Mouse (Mus musculus): ENCODE data around the gene Vps41. TPM values are rescaled to one million over a fixed set of nuclear protein-coding genes. Genes with fewer than 3 reads are reported as not detected.

Vps41 gene
- polyA plus RNA-seq, 1 experiment, result not detected

DNA sequence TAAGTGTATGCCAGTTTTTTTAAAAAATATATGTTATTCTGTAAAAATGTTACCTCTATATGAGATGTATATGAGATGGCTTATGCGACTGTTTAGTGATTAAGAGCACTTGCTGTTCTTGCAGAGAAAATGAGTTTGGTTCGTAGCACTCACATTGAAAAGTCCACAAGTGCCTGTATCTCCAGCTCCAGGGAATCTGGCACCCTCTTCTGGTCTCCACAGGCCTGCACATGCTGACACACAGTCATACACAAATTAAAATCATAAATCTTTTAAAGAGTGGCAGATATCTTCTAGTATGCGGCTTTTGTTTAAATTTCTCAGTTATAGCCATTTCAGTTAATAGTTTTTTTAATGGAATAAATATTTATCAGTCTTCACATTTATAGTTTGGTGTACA, 40.9 kb downstream of the Vps41 start:
- Histone ChIP-seq H3K4me1 (ENCODE audit: control insufficient read depth, insufficient read depth, low read length) (no peaks in the 10 kb centered on the region), H3K4me3 (ENCODE audit: insufficient read depth, low read depth, low read length) (no peak overlapping the region), H3K27ac (ENCODE audit: insufficient read depth, low read depth, low read length) (no peak overlapping the region)
- 91% methylated on average over 3 of the region's 3 CpGs for WGBS
- TF ChIP-seq POLR2A (IDR thresholded peaks at IDR 0.05; ENCODE audit: insufficient read depth, low read depth, low read length), result no peak
- no peak for TF ChIP-seq CTCF (IDR thresholded peaks at IDR 0.05; ENCODE audit: insufficient read depth, low read depth, low read length)

DNA sequence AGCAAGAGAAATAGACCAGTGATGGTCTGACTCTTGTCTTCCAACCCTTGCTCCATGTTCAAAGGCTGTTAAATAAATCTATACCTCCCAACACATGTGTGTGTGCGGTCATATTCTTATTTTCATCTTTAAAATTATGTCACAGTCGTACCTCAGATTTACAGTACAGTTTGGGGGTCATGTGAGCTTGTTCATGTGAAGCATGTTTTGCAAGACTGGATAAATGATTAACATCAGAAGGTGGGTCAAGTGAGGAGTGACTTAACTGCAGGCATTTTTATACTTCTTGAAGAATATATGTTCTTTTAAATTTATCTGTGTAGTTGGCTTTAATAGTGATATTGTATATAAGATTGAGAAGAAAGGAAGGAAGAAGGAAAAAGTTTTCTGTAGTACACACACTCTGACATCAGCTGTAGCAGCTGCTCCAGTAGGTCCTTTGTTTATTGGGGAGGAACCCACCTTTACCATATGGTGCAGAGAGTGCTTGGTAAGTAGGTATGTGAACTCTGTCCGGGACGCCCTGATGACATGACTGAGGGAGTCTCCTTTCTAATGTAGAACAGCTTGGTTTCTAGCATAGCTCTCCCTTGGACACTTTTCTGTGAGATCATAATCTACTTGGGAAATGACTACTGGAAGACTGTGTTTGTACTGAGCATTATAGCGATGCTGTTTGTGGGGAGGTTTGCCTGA, 42.4 kb downstream of the Vps41 start:
- TF ChIP-seq CTCF (IDR thresholded peaks at IDR 0.05; ENCODE audit: insufficient read depth, low read depth, low read length) (no peak), POLR2A (IDR thresholded peaks at IDR 0.05; ENCODE audit: insufficient read depth, low read depth, low read length) (no peak)
- Histone ChIP-seq H3K27ac (ENCODE audit: insufficient read depth, low read depth, low read length) (no peak overlapping the region), H3K4me3 (ENCODE audit: insufficient read depth, low read depth, low read length) (no peak overlapping the region), H3K4me1 (ENCODE audit: control insufficient read depth, insufficient read depth, low read length) (no peaks in the 10 kb centered on the region)
- 94% methylated on average over 5 of the region's 5 CpGs for WGBS

DNA sequence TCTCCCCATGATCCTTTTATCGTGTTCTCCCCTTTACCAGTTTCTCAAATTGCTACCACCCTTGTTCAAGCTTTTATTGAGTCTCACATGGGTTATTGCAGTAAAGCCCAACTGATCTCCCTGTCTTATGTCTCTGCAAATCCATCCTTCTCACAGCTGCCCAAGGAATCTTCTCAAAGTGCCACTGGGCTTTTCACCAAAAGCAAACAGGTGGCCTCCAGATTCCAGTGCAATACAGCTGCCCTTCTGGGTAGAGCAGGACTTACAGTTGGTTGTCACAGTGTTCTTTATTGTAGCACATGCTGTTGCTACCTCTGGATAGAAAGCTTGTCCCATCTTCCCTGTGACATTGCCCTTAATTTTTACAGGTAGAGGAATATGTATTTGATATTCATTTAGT, 44.4 kb downstream of the Vps41 start:
- TF ChIP-seq CTCF (IDR thresholded peaks at IDR 0.05; ENCODE audit: insufficient read depth, low read depth, low read length) (no peak), POLR2A (IDR thresholded peaks at IDR 0.05; ENCODE audit: insufficient read depth, low read depth, low read length) (no peak)
- Histone ChIP-seq H3K27ac (ENCODE audit: insufficient read depth, low read depth, low read length) (no peak overlapping the region), H3K4me3 (ENCODE audit: insufficient read depth, low read depth, low read length) (no peak overlapping the region), H3K4me1 (ENCODE audit: control insufficient read depth, insufficient read depth, low read length) (no peaks in the 10 kb centered on the region)
- WGBS, result 60% methylated on average over 1 of the region's 1 CpGs

DNA sequence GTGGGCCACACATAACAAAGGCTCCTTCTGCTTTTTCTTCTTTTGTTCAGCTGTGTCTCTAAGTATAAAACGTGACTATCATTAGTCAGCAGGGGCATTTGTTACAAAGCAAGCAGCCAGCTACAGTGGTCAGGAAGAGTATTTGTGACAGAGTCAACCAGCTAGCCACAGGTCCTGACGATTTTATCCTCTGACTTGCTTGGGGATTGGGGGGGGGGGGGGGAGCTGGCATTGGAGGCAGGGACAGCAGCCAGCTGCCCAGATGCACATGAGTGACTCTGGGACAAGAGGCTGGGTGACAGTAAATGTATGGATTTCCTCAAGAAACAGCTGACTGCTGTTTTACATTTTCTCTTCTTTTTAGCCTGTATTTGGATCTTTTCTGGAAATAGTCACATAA, 50.8 kb downstream of the Vps41 start:
- no peak for TF ChIP-seq CTCF (IDR thresholded peaks at IDR 0.05; ENCODE audit: insufficient read depth, low read depth, low read length)
- no peak for TF ChIP-seq POLR2A (IDR thresholded peaks at IDR 0.05; ENCODE audit: insufficient read depth, low read depth, low read length)
- WGBS, result 15% methylated on average over 2 of the region's 2 CpGs
- Histone ChIP-seq H3K27ac (ENCODE audit: insufficient read depth, low read depth, low read length) (no peak overlapping the region), H3K4me3 (ENCODE audit: insufficient read depth, low read depth, low read length) (no peak overlapping the region), H3K4me1 (ENCODE audit: control insufficient read depth, insufficient read depth, low read length) (no peaks in the 10 kb centered on the region)

DNA sequence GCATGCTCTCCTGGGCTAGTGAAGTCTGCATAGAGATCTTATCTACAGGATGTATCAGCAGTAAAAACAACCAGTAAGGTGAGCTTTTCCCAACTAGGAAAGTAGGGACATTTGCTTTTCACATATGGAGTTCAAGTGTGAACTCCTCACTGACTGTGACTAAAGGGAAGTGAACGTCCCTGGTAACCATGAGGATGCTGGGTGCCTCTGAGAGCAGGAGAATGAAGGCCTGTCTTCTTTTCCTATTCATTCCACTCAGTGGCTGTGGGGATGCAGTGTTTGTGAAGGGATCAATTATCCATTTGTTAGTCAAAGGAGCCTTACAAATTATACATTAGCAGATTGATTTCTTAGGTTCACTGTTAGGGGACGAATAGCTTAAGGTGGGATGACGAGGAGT, 51.4 kb downstream of the Vps41 start:
- 58% methylated on average over 3 of the region's 3 CpGs for WGBS
- TF ChIP-seq POLR2A (IDR thresholded peaks at IDR 0.05; ENCODE audit: insufficient read depth, low read depth, low read length) (no peak), CTCF (IDR thresholded peaks at IDR 0.05; ENCODE audit: insufficient read depth, low read depth, low read length) (no peak)
- Histone ChIP-seq H3K4me1 (ENCODE audit: control insufficient read depth, insufficient read depth, low read length) (no peaks in the 10 kb centered on the region), H3K27ac (ENCODE audit: insufficient read depth, low read depth, low read length) (no peak overlapping the region), H3K4me3 (ENCODE audit: insufficient read depth, low read depth, low read length) (no peak overlapping the region)

DNA sequence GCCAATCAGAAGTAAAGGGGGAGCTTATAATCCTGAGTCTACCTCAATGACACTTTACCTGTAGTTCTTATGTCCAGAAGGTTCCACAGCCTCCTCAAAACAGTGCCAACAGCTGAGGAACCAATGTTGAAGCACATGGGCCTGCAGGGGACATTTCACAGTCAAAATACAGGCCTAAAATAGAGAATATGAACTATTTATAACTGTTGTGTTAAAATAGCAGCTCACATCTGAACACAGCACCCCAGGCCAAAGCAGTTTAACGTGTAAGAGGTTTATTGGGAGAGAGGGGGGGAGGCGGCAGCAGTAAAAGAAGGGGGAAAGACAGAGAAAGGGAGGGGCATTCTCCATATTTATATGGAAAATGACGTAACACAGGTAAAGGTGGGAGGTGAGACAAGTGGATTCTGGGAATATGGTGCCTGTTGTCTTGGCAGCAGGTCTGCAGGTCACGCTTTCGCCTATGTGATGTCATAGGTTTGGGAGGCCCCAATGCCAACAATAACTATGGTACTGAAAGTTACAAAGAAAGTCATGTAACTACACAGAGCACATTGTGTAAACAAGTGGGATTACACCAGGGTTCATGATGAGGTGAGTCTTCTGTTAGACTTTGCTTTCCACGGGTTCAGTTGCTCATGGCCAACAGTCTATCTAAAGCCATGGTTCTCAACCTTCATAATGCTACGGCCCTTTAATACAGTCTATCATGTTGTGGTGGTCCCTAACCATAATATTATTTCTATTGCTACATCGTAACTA, 56.5 kb downstream of the Vps41 start:
- WGBS, result 88% methylated on average over 8 of the region's 8 CpGs
- TF ChIP-seq POLR2A (IDR thresholded peaks at IDR 0.05; ENCODE audit: insufficient read depth, low read depth, low read length) (no peak), CTCF (IDR thresholded peaks at IDR 0.05; ENCODE audit: insufficient read depth, low read depth, low read length) (no peak)
- H3K4me3 ChIP-seq (ENCODE audit: insufficient read depth, low read depth, low read length), result no peak overlapping the region
- H3K4me1 ChIP-seq (ENCODE audit: control insufficient read depth, insufficient read depth, low read length), result no peaks in the 10 kb centered on the region
- no peak overlapping the region for H3K27ac ChIP-seq (ENCODE audit: insufficient read depth, low read depth, low read length)

DNA sequence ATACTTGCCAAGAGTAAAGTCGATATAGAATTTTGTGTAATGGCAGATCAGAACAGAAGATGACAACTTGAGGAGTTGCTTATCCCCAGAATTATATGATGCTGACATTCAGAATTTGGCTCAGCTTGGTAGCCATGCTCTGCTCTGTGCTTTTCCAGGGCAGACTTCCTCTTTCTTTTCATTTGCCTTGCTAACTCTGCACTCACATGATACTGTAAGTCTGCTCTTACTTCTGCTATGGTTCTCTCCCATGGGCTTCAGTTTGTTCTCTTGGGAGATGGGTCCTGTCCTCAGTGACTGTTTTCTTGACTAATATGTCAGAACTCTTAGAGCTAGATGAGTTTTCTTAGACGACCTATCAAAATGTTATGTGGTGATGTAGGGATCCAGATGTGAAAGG, 64.2 kb downstream of the Vps41 start:
- Histone ChIP-seq H3K4me1 (ENCODE audit: control insufficient read depth, insufficient read depth, low read length) (no peaks in the 10 kb centered on the region), H3K4me3 (ENCODE audit: insufficient read depth, low read depth, low read length) (no peak overlapping the region), H3K27ac (ENCODE audit: insufficient read depth, low read depth, low read length) (no peak overlapping the region)
- 84% methylated on average over 2 of the region's 2 CpGs for WGBS
- TF ChIP-seq CTCF (IDR thresholded peaks at IDR 0.05; ENCODE audit: insufficient read depth, low read depth, low read length), result no peak
- TF ChIP-seq POLR2A (IDR thresholded peaks at IDR 0.05; ENCODE audit: insufficient read depth, low read depth, low read length), result no peak

DNA sequence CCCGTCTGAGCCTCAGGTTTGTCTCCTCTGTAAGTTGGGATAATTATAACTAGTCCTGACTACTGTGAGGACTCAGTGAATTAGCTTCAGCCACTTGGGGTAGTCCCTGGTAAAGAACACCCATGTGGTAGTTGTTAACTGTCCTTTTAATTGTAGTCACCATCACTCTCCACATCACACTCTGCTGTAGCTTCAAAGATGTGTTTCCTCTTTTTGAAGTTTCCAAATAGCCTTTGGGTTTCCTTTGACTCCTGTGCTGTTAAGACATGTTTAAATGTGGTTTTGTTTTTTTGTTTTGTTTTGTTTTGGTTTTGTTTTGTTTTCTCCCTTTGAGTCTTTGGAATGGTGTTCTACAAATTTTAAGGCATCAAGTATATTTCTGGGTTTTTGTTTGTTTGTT, 68.6 kb downstream of the Vps41 start:
- Histone ChIP-seq H3K27ac (ENCODE audit: insufficient read depth, low read depth, low read length) (no peak overlapping the region), H3K4me1 (ENCODE audit: control insufficient read depth, insufficient read depth, low read length) (no peaks in the 10 kb centered on the region), H3K4me3 (ENCODE audit: insufficient read depth, low read depth, low read length) (no peak overlapping the region)
- 73% methylated on average over 1 of the region's 1 CpGs for WGBS
- TF ChIP-seq POLR2A (IDR thresholded peaks at IDR 0.05; ENCODE audit: insufficient read depth, low read depth, low read length) (no peak), CTCF (IDR thresholded peaks at IDR 0.05; ENCODE audit: insufficient read depth, low read depth, low read length) (no peak)

DNA sequence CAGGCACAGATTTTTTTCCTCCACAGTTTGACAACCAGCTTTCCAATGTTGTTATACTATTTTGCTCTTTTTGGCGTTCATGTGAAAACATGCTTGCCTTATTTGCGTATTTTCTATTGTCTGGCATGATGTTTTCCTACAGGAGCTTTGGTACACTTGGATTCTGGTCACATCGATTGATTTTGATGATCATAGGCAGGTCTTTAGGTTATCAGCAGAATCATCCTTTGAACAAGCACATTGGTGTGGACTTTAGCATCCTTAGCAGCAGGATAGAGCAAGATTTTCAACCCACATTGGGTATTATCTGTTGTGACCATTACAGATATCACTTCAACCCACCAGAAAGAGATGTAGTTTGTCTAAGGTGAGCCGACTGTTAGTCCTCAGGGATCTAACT, 71.0 kb downstream of the Vps41 start:
- no peaks in the 10 kb centered on the region for H3K4me1 ChIP-seq (ENCODE audit: control insufficient read depth, insufficient read depth, low read length)
- no peak for TF ChIP-seq POLR2A (IDR thresholded peaks at IDR 0.05; ENCODE audit: insufficient read depth, low read depth, low read length)
- no peak for TF ChIP-seq CTCF (IDR thresholded peaks at IDR 0.05; ENCODE audit: insufficient read depth, low read depth, low read length)
- H3K4me3 ChIP-seq (ENCODE audit: insufficient read depth, low read depth, low read length), result no peak overlapping the region
- WGBS, result 93% methylated on average over 4 of the region's 4 CpGs
- H3K27ac ChIP-seq (ENCODE audit: insufficient read depth, low read depth, low read length), result no peak overlapping the region
